Mouse (Mus musculus) right cerebral cortex, adult 18-20 months (tissue): ENCODE data around the gene Cacng8.

Source experiments
- DNase-seq: peaks from one replicate; pipeline ENCODE4 v3.0.0; 2022; ENCODE audit warnings: mixed read lengths

Cacng8 gene

DNA sequence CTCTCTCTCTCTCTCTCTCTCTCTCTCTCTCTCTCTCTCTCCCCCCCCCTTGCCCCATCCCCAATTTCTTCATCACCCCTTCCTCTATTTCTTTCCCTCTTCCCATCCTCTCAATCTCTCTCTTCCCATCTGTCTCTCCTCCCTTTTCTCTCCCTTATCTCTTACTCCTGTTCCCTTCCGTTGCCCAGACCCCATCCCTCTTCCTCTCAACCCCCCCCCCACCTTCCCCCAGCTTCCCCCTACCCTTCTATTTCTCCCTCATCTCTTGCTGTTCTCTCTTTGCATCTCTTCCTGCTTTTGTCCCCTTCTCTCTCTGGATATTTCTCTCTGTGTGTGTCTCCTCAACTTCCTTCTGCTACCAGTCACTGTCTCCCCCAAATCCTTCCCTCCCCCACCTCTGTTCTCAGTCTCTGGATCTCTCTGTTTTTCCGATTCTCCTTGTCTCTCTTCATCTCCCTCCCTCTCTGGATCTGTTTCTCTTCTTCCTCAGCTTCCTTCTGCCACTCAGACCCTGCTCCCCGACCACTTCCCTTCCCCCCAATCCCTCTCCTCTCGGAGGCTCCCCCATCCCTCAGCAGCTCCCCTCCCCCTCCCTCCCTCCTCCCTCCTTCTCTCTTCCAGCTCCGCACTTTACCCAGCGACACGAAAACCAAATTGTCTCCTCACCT, at the start of gene Cacng8:
Cacng8 (plus strand) TSS at position 271 of the 668 bp plus-strand sequence.
- DNase-seq, result no peak

DNA sequence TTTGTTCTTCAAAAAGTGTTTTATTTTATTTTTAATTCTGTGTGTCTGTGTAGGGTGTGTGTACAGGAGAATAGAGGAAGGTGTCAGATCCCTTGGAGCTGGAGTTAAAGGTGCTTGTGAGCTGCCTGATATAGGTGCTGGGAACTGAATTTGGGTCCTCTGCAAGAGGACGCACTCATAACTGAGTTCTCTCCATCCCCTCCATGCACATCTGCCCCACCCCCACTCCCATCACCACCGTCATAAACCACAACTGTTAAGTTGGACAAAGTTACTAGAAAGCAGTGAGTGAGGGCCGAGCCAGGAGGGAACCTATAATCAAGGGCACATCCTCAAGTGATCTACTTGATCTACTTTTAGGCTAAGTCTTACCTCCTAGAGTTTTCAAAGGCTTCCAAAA, 46.6 kb upstream of the Cacng8 start:
- no peak for DNase-seq

DNA sequence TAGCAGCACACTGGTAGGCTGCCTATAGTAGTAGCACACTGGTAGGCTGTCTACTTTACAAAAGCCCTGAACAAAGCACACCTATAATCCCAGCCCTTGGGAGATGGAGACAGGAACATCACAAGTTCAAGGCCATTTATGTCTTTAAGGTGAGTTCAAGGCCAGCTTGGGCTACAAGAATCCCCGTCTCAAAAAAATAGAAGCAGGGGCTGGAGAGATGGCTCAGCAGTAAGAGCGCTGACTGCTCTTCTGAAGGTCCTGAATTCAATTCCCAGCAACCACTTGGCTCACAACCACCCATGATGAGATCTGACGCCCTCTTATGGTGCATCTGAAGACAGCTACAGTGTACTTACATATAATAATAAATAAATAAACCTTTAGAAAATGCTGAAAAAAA, 45.2 kb upstream of the Cacng8 start:
- no peak for DNase-seq

GRCm38 (mm10) chr7:3347366-3348287, 42.9 kb upstream of the Cacng8 start:
- DNase-seq, result no peak

GRCm38 (mm10) chr7:3348326-3348725, 42.2 kb upstream of the Cacng8 start:
- no peak for DNase-seq

DNA sequence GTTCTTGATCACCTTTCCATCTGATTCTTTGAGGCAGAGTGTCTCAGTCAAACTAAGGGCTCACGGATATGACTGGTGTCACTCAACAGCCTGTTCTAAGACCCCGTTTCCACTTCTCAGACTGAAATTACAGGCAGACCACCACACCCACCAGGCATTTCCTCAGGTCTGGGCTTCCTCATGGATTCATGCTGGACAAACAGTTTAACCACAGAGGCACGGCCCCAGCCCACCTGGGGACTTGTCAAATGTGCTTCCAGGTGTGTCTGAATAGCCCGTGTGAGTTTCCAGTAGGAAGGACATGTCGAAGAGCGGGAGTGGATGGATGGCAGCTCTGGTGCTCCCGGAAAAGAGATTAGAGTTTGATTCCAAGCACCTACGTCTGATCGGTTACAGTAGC, 40.7 kb upstream of the Cacng8 start:
- DNase-seq, result no peak

DNA sequence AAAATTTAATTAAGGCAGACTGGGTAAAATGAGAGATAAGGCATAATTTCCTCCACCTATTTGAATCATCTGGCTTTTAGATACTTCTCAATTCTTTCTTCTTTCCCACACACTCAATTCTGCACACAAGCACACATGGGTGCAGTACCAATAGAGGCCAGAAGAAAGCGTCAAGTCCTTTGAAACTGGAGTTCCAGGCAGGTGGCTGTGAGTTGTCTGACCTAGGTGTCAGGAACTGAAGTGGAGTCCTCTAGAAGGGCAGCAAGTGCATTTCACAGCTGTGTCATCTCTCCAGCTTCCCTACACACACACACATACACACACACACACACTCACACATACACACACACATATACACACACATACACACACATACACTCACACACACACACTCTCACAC, 38.9 kb upstream of the Cacng8 start:
- no peak for DNase-seq

GRCm38 (mm10) chr7:3354850-3355249, 35.6 kb upstream of the Cacng8 start:
- no peak for DNase-seq

- DNase-seq, result no peak
Observed at GRCm38 (mm10) chr7:3360678-3361077, 29.8 kb upstream of the Cacng8 start.

GRCm38 (mm10) chr7:3365547-3366279, 24.8 kb upstream of the Cacng8 start:
- no peak for DNase-seq

- DNase-seq, result no peak
Observed at GRCm38 (mm10) chr7:3366705-3367516, 23.6 kb upstream of the Cacng8 start.

DNA sequence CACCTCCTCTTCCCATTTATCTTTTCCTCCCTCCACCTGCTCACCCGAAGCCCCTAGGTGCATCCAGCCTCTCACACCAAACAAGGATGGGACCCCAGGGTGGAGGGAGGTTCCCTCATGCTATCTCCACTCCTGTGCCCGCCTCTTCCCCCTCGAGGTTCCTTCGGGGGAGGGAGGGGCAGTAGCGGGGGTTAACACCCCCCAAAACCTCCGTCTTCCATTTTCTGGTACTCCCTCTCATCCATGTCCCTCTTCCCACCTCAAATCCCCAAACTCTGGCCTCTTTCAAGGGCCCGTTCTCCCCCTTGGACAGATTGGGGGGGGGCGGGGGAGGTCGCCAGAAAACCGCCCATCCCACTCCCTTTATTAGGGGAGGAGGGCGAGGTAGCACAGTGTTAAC, 22.9 kb upstream of the Cacng8 start:
- DNase-seq, result no peak

DNA sequence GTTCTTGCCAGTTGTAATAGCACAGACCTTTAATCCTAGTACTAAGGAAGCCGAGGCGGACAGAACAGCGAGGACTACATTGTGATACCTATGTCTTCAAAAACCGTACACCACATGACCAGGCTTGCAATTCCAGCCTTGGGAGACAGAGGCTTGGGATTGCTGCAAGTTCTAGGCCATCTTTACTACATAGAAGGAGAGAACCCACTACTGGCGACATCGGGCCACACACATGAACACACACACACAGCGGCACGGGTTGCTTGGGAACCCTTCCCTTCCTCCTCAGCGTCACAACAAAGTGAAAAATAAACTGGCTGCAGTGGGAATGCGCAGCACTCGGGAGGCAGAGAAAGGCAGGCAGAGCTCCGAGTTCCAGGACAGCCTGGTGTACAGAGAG, 22.2 kb upstream of the Cacng8 start:
- no peak for DNase-seq

DNA sequence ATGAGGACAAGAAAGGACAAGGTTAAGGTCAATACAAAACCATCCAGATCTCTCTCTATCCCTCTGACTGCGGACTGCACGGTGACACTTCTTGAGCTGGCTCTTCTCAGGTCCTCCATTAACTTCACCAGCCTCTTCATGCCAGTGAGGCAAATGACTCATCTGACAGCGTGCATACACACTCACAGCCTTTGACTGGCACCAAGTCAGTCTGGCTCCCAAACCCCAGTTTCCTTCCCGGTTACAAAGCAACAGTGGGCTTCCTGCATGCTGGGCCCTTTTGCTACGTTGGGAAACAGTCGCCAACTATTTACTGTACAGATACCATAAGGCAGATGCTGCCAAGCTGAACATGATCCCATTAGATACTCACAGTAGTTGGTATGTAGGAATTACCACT, 21.3 kb upstream of the Cacng8 start:
- DNase-seq, result no peak

- DNase-seq, result no peak
Observed at GRCm38 (mm10) chr7:3370407-3370806, 20.1 kb upstream of the Cacng8 start.

GRCm38 (mm10) chr7:3372376-3372775, 18.1 kb upstream of the Cacng8 start:
- no peak for DNase-seq

DNA sequence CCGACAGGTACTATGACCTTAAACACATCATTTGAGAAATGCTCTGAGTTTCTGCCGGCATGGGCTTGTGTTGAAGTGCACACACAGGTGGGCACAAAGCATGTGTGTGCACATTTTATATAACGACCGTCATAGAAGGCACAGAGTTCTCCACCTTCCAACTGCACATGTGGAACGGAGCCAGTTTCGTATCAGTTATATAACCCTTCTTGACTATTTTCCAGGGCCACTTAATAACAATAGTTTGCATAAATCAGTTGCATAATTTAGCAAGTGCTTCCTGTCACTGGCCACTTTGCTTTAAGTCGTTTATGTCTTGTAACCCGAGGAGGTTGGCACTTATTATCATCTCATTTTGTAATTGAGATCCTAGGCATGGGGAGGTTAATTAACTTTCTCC, 16.7 kb upstream of the Cacng8 start:
- no peak for DNase-seq

GRCm38 (mm10) chr7:3376831-3377230, 13.7 kb upstream of the Cacng8 start:
- DNase-seq, result no peak

GRCm38 (mm10) chr7:3382123-3382522, 8.4 kb upstream of the Cacng8 start:
- DNase-seq, result no peak

DNA sequence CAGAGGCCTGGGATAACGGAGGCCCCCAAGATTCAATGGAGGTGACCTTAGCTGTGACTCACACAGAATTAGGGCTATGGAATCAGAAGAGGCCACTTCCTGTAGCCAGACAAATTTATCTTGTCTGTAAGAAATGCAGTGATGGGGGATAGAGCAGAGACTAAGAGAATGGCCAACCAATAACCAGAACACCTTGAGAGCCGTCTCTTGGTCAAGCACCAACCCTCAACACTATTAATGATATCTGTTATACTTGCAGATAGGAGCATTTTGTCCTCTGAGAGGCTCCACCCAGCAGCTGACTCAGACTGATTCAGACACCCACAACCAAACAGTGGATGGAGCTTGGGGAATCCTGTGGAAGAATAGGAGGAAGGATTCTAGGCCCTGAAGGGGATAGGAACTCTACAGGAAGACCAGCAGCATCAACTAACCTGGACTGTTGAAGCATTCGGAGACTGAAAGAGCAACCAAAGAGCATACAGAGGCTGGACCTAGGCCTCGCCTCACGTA, 5.6 kb upstream of the Cacng8 start:
- no peak for DNase-seq

DNA sequence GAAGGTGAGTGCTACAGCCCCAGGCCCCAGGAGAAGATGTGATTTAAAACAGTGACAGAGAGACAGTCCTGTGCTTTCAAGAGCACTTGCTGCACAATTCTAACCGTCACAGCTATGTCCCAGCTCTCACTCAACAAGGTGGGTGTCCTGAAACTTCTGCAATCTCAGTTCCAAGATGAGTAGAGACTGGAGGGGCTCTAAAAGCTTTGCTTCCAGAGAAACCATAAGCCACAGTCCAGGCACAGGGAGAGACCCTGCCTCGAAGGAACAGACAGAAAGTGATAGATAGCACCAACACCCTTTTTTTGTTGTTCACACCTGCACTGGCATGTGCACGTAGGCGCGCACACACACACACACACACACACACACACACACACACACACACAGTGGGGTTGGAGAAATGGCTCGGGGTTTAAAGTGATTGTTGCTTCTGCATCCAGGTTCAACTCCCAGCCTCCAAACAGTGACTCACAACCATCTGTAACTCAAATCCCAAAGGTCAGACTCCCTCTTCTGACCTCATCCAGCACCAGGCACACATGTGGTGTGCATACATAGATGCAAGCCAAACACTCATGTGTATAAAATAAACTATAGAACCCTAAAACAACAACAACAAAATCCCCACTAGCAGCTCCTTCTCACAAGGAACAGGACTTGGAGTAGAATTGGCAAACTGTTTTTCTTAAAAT, 4.3 kb upstream of the Cacng8 start:
- DNase-seq, result no peak

DNA sequence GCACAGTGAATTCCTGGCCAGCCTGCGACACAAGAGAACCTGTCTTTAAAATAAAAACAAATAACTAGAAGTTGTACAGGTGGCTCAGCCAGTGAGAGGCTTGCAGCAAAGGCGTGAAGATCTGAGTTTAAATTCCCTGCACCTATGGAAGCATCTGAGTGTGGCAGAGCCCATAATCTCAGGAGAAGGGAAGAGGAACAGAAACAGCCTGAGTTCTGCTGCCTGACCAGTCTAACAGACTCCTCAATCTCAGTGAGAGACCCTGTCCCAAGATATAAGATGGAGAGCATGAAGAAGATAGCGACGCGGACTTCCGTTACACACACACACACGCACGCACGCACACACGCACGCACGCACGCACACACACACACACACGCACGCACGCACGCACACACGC, 2.7 kb upstream of the Cacng8 start:
- no peak for DNase-seq
